Mouse (Mus musculus) stomach, postnatal 0 days (tissue): ENCODE results near the gene Negr1. TPM values are rescaled to one million over a fixed set of nuclear protein-coding genes. Genes with fewer than 3 reads are reported as not detected.

Experiments used
- ATAC-seq: fragments of 200-750 bp; cut with Nextera tagmentation; 2 replicates; pipeline ENCODE4 v1.8.0; 2017; ENCODE audit not compliant: low FRiP score, low TSS enrichment
- DNase-seq: peaks from one replicate; pipeline ENCODE4 v3.0.0-alpha.2; 2016; ENCODE audit warnings: low spot score
- H3K27ac ChIP-seq: fragments of 300-500 bp; sonication (generic); replicated peaks from 2 replicates; pipeline ENCODE4 v1.5.1; 2014; ENCODE audit warnings: mild to moderate bottlenecking, control low read depth
- H3K27me3 ChIP-seq: fragments of 300-500 bp; sonication (generic); 2 replicates; pipeline ENCODE4 v1.6.1; 2014; ENCODE audit warnings: low read length; ENCODE audit not compliant: control insufficient read depth, insufficient read depth
- H3K36me3 ChIP-seq: fragments of 300-500 bp; sonication (generic); 2 replicates; pipeline ENCODE4 v1.6.1; 2014; ENCODE audit warnings: low read length, mixed read lengths; ENCODE audit not compliant: control insufficient read depth, insufficient read depth
- H3K4me1 ChIP-seq: fragments of 300-500 bp; sonication (generic); replicated peaks from 2 replicates; pipeline ENCODE4 v1.6.1; 2014; ENCODE audit warnings: antibody characterized with exemption; ENCODE audit not compliant: control insufficient read depth, insufficient read depth
- H3K4me2 ChIP-seq: fragments of 300-500 bp; sonication (generic); replicated peaks from 2 replicates; pipeline ENCODE4 v1.6.1; 2014; ENCODE audit warnings: low read depth, mild to moderate bottlenecking, control low read depth, moderate library complexity
- H3K4me3 ChIP-seq: fragments of 300-500 bp; sonication (generic); 2 replicates; pipeline ENCODE4 v1.5.1; 2014; ENCODE audit warnings: low read depth, low read length, control low read depth
- H3K9ac ChIP-seq: fragments of 300-500 bp; sonication (generic); 2 replicates; pipeline ENCODE4 v1.6.1; 2014; ENCODE audit warnings: mild to moderate bottlenecking, low read length, control low read depth, mixed read lengths
- H3K9me3 ChIP-seq: fragments of 300-500 bp; sonication (generic); 2 replicates; pipeline ENCODE4 v1.6.1; 2016; ENCODE audit warnings: low read length; ENCODE audit not compliant: control insufficient read depth
- CTCF ChIP-seq: IDR thresholded peaks from 2 replicates; pipeline ENCODE4 v1.5.1; 2016; ENCODE audit warnings: antibody characterized with exemption, low read depth, mild to moderate bottlenecking, moderate library complexity
- EP300 ChIP-seq: optimal IDR thresholded peaks from 2 replicates; pipeline ENCODE3; 2016; ENCODE audit warnings: antibody characterized with exemption
- WGBS: fragments of 180-500 bp; shearing (Covaris S2); extraction: QIAGEN DNeasy Blood & Tissue Kit; methylation state at CpG from one replicate; pipeline ENCODE4 v1.1.7; 2014; 5-methylcytosine and 5-hydroxymethylcytosine counted together
- polyA plus RNA-seq: library from polyadenylated mRNA; unstranded; fragments of >200 nt; fragmentation: Nextera tagmentation; extraction: Ambion mirVana; gene quantifications from 2 replicates; pipeline ENCODE4 v1.2.1, GENCODE M21; 2015

Negr1 gene
- polyA plus RNA-seq, 1 experiment from 2014 or later: 1.5 TPM

DNA sequence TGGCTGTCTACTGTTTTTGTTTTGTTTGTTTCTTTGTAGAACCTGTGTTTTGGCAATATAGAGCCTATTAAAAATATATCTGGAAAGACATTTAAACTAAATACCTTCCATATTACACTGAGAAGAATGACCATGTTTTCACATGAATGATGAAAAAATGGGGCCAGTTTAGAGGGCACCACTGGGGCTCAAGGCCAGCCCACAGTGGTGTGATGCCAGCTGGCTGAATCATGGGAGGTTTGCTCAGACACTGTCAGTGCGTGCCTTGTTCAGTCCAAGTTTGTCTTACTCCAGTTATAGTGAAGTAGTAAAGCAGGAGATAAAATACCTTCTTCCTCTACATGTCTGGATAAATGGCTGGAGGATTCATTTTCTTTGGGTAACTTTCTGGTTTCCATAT, 181.7 kb downstream of the Negr1 start:
- Histone ChIP-seq H3K4me3 (no peak overlapping the region), H3K27me3 (no peaks in the 10 kb centered on the region), H3K9ac (no peak overlapping the region), H3K27ac (no peak overlapping the region), H3K4me1 (no peaks in the 10 kb centered on the region), H3K36me3 (no peaks in the 10 kb centered on the region), H3K4me2 (no peak overlapping the region), H3K9me3 (no peaks in the 10 kb centered on the region)
- DNase-seq (no peak), ATAC-seq (no peak)
- WGBS: 70% methylated on average over 1 of the region's 1 CpGs
- TF ChIP-seq EP300 (no peak), CTCF (no peak)

- WGBS: 47% methylated on average over 5 of the region's 5 CpGs
- no peaks in the 10 kb centered on the region for H3K4me1 ChIP-seq
- H3K27me3 ChIP-seq: no peaks in the 10 kb centered on the region
- TF ChIP-seq EP300: no peak
- TF ChIP-seq CTCF: no peak
- no peak for DNase-seq
- H3K36me3 ChIP-seq: no peaks in the 10 kb centered on the region
- no peak overlapping the region for H3K4me3 ChIP-seq
- no peak overlapping the region for H3K9ac ChIP-seq
- H3K4me2 ChIP-seq: no peak overlapping the region
- ATAC-seq: no peak
- no peaks in the 10 kb centered on the region for H3K9me3 ChIP-seq
- no peak overlapping the region for H3K27ac ChIP-seq
These were observed 183.7 kb downstream of the Negr1 start for GRCm38 (mm10) chr3:156745218-156745770.

DNA sequence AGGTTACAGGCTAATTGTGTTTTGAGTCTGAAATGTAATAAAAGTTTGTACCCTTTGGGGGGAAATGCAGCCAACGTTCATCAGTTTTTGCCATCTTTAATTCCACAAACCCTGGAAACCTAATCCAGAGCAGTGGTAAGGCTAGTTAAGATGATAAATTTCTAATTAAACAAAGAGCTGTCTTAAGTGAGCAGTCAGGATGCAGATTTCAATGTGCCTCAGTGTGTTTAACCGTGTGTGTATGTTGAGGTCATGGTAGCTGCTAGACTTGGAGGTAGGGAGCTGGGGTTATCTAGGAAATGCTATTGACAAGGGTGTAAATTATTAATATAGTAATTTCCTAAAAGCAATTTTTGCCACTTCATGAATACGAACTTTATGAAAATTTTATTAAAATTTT, 185.9 kb downstream of the Negr1 start:
- H3K9me3 ChIP-seq: no peaks in the 10 kb centered on the region
- H3K4me2 ChIP-seq: no peak overlapping the region
- no peak overlapping the region for H3K27ac ChIP-seq
- H3K4me3 ChIP-seq: no peak overlapping the region
- H3K9ac ChIP-seq: no peak overlapping the region
- H3K4me1 ChIP-seq: no peaks in the 10 kb centered on the region
- DNase-seq (no peak), ATAC-seq (no peak)
- no peaks in the 10 kb centered on the region for H3K27me3 ChIP-seq
- 74% methylated on average over 3 of the region's 3 CpGs for WGBS
- H3K36me3 ChIP-seq: no peaks in the 10 kb centered on the region
- no peak for TF ChIP-seq EP300
- no peak for TF ChIP-seq CTCF

GRCm38 (mm10) chr3:156753780-156754373, 192.3 kb downstream of the Negr1 start:
- DNase-seq (no peak), ATAC-seq (no peak)
- H3K4me1 ChIP-seq: no peaks in the 10 kb centered on the region
- H3K4me2 ChIP-seq: no peak overlapping the region
- H3K9ac ChIP-seq: no peak overlapping the region
- H3K36me3 ChIP-seq: no peaks in the 10 kb centered on the region
- H3K27ac ChIP-seq: no peak overlapping the region
- no peaks in the 10 kb centered on the region for H3K27me3 ChIP-seq
- 74% methylated on average over 4 of the region's 4 CpGs for WGBS
- H3K4me3 ChIP-seq: no peak overlapping the region
- TF ChIP-seq CTCF: no peak
- no peak for TF ChIP-seq EP300
- H3K9me3 ChIP-seq: no peaks in the 10 kb centered on the region

DNA sequence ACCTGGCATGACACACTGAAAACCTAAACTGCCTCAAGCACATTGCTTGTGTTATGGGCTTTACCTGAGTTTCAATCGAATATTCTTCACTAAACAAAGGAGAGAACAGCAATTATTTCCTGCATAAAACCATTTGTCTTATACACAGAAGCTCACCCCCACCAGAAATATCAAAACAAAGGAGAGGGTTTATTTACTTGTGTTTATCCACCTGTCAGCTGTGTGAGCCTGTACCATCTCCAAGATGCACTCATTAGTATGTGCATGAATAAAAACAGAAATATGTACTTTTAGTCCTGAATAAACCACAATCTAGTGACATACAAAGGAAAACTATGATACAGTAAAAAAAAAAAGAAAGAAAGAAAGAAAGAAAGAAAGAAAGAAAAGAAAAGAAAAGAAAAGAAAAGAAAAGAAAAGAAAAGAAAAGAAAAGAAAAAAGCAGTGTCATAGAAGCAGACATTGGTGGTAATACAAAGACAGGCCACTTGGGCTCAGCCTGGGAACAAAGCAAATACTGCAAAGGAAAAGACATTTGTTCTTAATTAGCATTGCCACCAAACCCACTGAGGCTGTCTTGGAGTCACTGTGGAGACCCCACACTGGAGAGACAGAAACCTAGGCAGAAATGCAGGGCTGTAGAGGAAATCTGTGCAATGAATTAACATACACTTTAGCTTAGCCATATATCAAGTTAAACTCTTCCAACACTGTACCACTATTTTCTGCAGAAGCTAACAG, 193.4 kb downstream of the Negr1 start:
- Histone ChIP-seq H3K9ac (no peak overlapping the region), H3K4me3 (no peak overlapping the region), H3K36me3 (no peaks in the 10 kb centered on the region), H3K9me3 (no peaks in the 10 kb centered on the region), H3K4me1 (no peaks in the 10 kb centered on the region), H3K4me2 (no peak overlapping the region), H3K27ac (no peak overlapping the region), H3K27me3 (no peaks in the 10 kb centered on the region)
- WGBS: 47% methylated on average over 1 of the region's 1 CpGs
- DNase-seq (no peak), ATAC-seq (no peak)
- TF ChIP-seq EP300 (no peak), CTCF (no peak)

DNA sequence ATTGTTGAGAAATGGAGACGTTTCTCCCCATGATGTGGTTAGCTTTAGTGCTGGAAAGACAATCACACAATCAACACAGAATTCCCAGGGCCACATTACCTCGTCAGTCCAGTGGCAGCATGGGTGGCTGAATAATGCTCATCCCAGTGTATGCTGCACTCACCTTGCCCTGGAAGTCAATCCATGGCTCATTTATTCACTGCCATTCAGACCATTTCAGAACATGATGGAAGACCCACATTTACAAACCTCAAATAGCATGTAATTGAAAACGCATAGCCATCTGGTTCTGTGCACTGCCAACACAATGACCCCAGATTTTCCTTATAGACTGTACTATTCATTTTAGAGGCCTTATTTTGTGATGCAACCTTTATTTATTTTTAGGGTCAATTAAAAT, 203.4 kb downstream of the Negr1 start:
- Histone ChIP-seq H3K36me3 (no peaks in the 10 kb centered on the region), H3K4me2 (no peak overlapping the region), H3K27me3 (no peaks in the 10 kb centered on the region), H3K9ac (no peak overlapping the region), H3K27ac (no peak overlapping the region), H3K9me3 (no peaks in the 10 kb centered on the region), H3K4me1 (no peaks in the 10 kb centered on the region), H3K4me3 (no peak overlapping the region)
- DNase-seq (no peak), ATAC-seq (no peak)
- TF ChIP-seq CTCF (no peak), EP300 (no peak)
- WGBS: 69% methylated on average over 3 of the region's 3 CpGs
